Mouse (Mus musculus) MEL (cell line): ENCODE data around the gene Xlr5a. TPM values are rescaled to one million over a fixed set of nuclear protein-coding genes. Genes with fewer than 3 reads are reported as not detected.

Source experiments
- DNase-seq: peaks from one replicate; pipeline ENCODE4 v3.0.0; 2011; ENCODE audit warnings: low read depth, low spot score
- H3K27ac ChIP-seq: 2 replicates; pipeline ENCODE4 v1.5.1; 2012; ENCODE audit warnings: low read depth, mild to moderate bottlenecking, control low read depth, low read length, moderate library complexity; ENCODE audit not compliant: control insufficient read depth
- H3K27me3 ChIP-seq, 2 experiments: fragments of 150-350 bp in 1 of 2; sonication (generic) in 1 of 2; 2 replicates each; pipeline ENCODE4 v1.6.1; 2012; ENCODE audit warnings: low read length in 2 of 2, mild to moderate bottlenecking in 2 of 2, improper control_type of control experiment in 1 of 2, moderate library complexity in 1 of 2; ENCODE audit not compliant: insufficient read depth in 2 of 2, control insufficient read depth in 1 of 2
- H3K36me3 ChIP-seq, 2 experiments: 2 replicates each; pipeline ENCODE4 v1.6.1; 2012 to 2014; ENCODE audit warnings: low read length in 2 of 2, improper control_type of control experiment in 1 of 2, inconsistent platforms in 1 of 2, mild to moderate bottlenecking in 1 of 2; ENCODE audit not compliant: insufficient read depth in 2 of 2, control insufficient read depth in 1 of 2
- H3K4me1 ChIP-seq, 2 experiments: fragments of 150-350 bp in 1 of 2; sonication (generic) in 1 of 2; 2 replicates each; pipeline ENCODE4 v1.6.1; 2012; ENCODE audit warnings: low read length in 2 of 2, improper control_type of control experiment in 1 of 2, mild to moderate bottlenecking in 1 of 2; ENCODE audit not compliant: insufficient read depth in 2 of 2, control insufficient read depth in 1 of 2
- H3K4me3 ChIP-seq, 2 experiments: fragments of 150-350 bp in 1 of 2; sonication (generic) in 1 of 2; 2 replicates each; pipeline ENCODE4 v1.5.1; 2012; ENCODE audit warnings: low read depth in 2 of 2, low read length in 2 of 2, mild to moderate bottlenecking in 2 of 2, moderate library complexity in 2 of 2, control low read depth in 1 of 2, improper control_type of control experiment in 1 of 2; ENCODE audit not compliant: control insufficient read depth in 1 of 2, insufficient read depth in 1 of 2
- H3K79me2 ChIP-seq: 2 replicates; pipeline ENCODE4 v1.6.1; 2012; ENCODE audit warnings: mild to moderate bottlenecking, low read length, moderate library complexity; ENCODE audit not compliant: control insufficient read depth, poor library complexity, insufficient read depth
- H3K9ac ChIP-seq: 2 replicates; pipeline ENCODE4 v1.6.1; 2012; ENCODE audit warnings: low read depth, mild to moderate bottlenecking, control low read depth, low read length, moderate library complexity; ENCODE audit not compliant: control insufficient read depth, poor library complexity, severe bottlenecking
- H3K9me3 ChIP-seq: fragments of 150-350 bp; sonication (generic); replicated peaks from 2 replicates; pipeline ENCODE4 v1.6.1; 2012; ENCODE audit warnings: mild to moderate bottlenecking, low read length, improper control_type of control experiment, moderate library complexity; ENCODE audit not compliant: insufficient read depth
- CHD1 ChIP-seq: IDR thresholded peaks from 2 replicates; pipeline ENCODE4 v1.6.1; 2012; ENCODE audit warnings: low read depth, mild to moderate bottlenecking, inconsistent platforms, low read length, improper control_type of control experiment
- CHD2 ChIP-seq: IDR thresholded peaks from 2 replicates; pipeline ENCODE4 v1.6.1; 2011; ENCODE audit warnings: low read length, improper control_type of control experiment
- ELF1 ChIP-seq: IDR thresholded peaks from 2 replicates; pipeline ENCODE4 v1.6.1; 2014; ENCODE audit warnings: low read depth, mild to moderate bottlenecking, inconsistent platforms, low read length, improper control_type of control experiment, moderate library complexity
- KAT2A ChIP-seq: conservative IDR thresholded peaks from 2 replicates; pipeline ENCODE4 v1.6.1; 2012; ENCODE audit warnings: low read depth, low read length, improper control_type of control experiment, inconsistent platforms
- MAFK ChIP-seq: IDR thresholded peaks from 2 replicates; pipeline ENCODE4 v1.6.1; 2011; ENCODE audit warnings: low read depth, mild to moderate bottlenecking, low read length, improper control_type of control experiment, borderline replicate concordance
- MEF2A ChIP-seq: IDR thresholded peaks from 2 replicates; pipeline ENCODE4 v1.6.1; 2014; ENCODE audit warnings: low read depth, mild to moderate bottlenecking, inconsistent platforms, low read length, improper control_type of control experiment; ENCODE audit not compliant: poor library complexity, insufficient replicate concordance, severe bottlenecking; ENCODE audit errors: extremely low read depth
- NELFE ChIP-seq: IDR thresholded peaks from 2 replicates; pipeline ENCODE4 v1.6.1; 2011; ENCODE audit warnings: low read depth, low read length, improper control_type of control experiment
- POLR2AphosphoS2 ChIP-seq: IDR thresholded peaks from 2 replicates; pipeline ENCODE4 v1.6.1; 2011; ENCODE audit warnings: low read length, improper control_type of control experiment
- POLR2AphosphoS5 ChIP-seq: IDR thresholded peaks from 2 replicates; pipeline ENCODE4 v1.6.1; 2012; ENCODE audit warnings: low read depth, borderline replicate concordance, mild to moderate bottlenecking, inconsistent platforms, low read length, moderate library complexity, mixed read lengths
- RAD21 ChIP-seq: IDR thresholded peaks from 2 replicates; pipeline ENCODE4 v1.6.1; 2011; ENCODE audit warnings: mild to moderate bottlenecking, low read depth, low read length, improper control_type of control experiment
- RCOR1 ChIP-seq: IDR thresholded peaks from 2 replicates; pipeline ENCODE4 v1.6.1; 2012; ENCODE audit warnings: low read depth, mild to moderate bottlenecking, inconsistent platforms, low read length, improper control_type of control experiment
- SIN3A ChIP-seq: IDR thresholded peaks from 2 replicates; pipeline ENCODE4 v1.6.1; 2012; ENCODE audit warnings: low read length, improper control_type of control experiment, inconsistent platforms
- SMC3 ChIP-seq: IDR thresholded peaks from 2 replicates; pipeline ENCODE4 v1.6.1; 2011; ENCODE audit warnings: low read depth, low read length, improper control_type of control experiment
- TAL1 ChIP-seq: IDR thresholded peaks from 2 replicates; pipeline ENCODE4 v1.6.1; 2012; ENCODE audit warnings: mild to moderate bottlenecking, inconsistent platforms, low read length, moderate library complexity, mixed read lengths
- TBP ChIP-seq: IDR thresholded peaks from 2 replicates; pipeline ENCODE4 v1.8.0; 2011; ENCODE audit warnings: low read depth, low read length, improper control_type of control experiment
- TCF12 ChIP-seq: IDR thresholded peaks from 2 replicates; pipeline ENCODE4 v1.6.1; 2014; ENCODE audit warnings: low read depth, mild to moderate bottlenecking, inconsistent platforms, low read length, improper control_type of control experiment, moderate library complexity
- USF1 ChIP-seq: IDR thresholded peaks from 2 replicates; pipeline ENCODE4 v1.6.1; 2014; ENCODE audit warnings: low read depth, mild to moderate bottlenecking, inconsistent platforms, low read length, improper control_type of control experiment, moderate library complexity
- ZC3H11A ChIP-seq: IDR thresholded peaks from 2 replicates; pipeline ENCODE4 v1.6.1; 2012; ENCODE audit warnings: low read depth, mild to moderate bottlenecking, inconsistent platforms, low read length, improper control_type of control experiment
- ZMIZ1 ChIP-seq: IDR thresholded peaks from 2 replicates; pipeline ENCODE4 v1.6.1; 2012; ENCODE audit warnings: low read depth, mild to moderate bottlenecking, inconsistent platforms, low read length, improper control_type of control experiment, moderate library complexity
- polyA plus RNA-seq, 2 experiments: library from polyadenylated mRNA; stranded (reverse) in 1 of 2; unstranded in 1 of 2; fragments of >175 nt in 1 of 2; fragments of >200 nt in 1 of 2; gene quantifications; 2 replicates each; pipeline versions ENCODE4 v1.2.1 to v1.2.4; 2012; ENCODE audit warnings: low replicate concordance in 2 of 2, low read depth in 1 of 2; ENCODE audit not compliant: insufficient read length in 2 of 2, insufficient read depth in 1 of 2, missing spikeins in 1 of 2
- total RNA-seq: library from RNA; depleted of rRNA; stranded (reverse); fragments of 300-350 nt; gene quantifications from 2 replicates; pipeline ENCODE4 v1.2.3, GENCODE M21; 2012

Gene Xlr5a
- total and polyA plus RNA-seq, 3 experiments: not detected

DNA sequence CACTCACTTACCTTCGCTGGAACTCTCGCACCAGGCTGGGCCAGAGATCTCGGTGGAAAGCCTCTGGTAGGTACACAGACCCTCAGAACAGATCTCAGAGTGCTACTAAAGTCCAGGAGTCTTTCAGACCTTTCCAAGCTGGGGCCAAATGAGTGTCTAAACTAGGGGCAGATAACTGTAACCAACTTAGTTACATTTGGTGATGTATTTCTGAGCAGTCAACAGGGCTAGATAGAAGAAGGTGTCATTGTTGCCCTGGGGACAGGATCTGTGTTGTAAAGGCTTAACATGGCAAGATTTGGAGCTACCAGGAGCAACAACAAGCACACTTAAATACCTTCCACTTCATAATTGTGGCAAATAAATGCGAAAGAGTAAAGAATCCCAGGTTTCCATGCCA is 44.0 kb upstream of the Xlr5a start, which contains the start of gene Gm45015:
TSS of gene Gm45015 (minus strand) at position 101 of the 400 bp plus-strand sequence.
- Histone ChIP-seq H3K4me1 (peaks cover 1 to 2% of the 10 kb centered on the region in 2 experiments; a peak in 2 of 4 replicates), H3K27ac (no peak within 1 kb of the TSS), H3K36me3 (peaks cover 0 to 2% of the 10 kb centered on the region in 2 experiments; a peak in 1 of 4 replicates), H3K79me2 (no peaks in the 10 kb centered on the region), H3K9me3 (no peaks in the 10 kb centered on the region), H3K9ac (no peak within 1 kb of the TSS), H3K27me3 (peaks cover 0 to 2% of the 10 kb centered on the region in 2 experiments; a peak in 2 of 4 replicates), H3K4me3 (no peak within 1 kb of the TSS)
- TF ChIP-seq SIN3A (no peak), MAFK (no peak), ELF1 (no peak), TAL1 (no peak), RCOR1 (no peak), TCF12 (no peak), KAT2A (no peak), CHD1 (no peak), POLR2AphosphoS2 (no peak), ZC3H11A (no peak), POLR2AphosphoS5 (no peak)
- no peak for DNase-seq

DNA sequence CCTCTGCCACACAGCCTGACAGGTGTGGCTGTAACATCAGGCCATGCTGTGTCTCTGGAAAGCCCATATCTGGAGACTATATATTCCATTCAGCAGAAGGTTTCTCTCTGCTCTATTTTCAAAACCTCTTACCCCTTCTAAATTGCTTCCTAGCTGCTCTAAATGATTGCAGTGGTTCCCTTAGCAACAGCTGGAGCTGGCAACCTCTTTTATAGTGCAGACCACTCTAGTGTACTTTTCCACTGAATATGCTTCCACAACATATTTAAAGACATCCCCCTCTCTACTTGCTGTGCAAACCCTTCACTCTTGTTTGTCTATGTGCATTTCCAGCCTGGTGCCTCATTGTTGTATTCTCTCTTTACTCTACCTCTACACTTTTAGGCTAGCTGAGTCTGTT is 40.8 kb upstream of the Xlr5a start:
- no peaks in the 10 kb centered on the region for H3K9me3 ChIP-seq
- H3K9ac ChIP-seq: no peak overlapping the region
- no peak overlapping the region for H3K27ac ChIP-seq
- no peaks in the 10 kb centered on the region for H3K79me2 ChIP-seq
- no peak for DNase-seq
- no peaks in the 10 kb centered on the region for H3K4me1 ChIP-seq
- TF ChIP-seq RCOR1 (no peak), TCF12 (no peak), RAD21 (no peak), SIN3A (no peak), SMC3 (no peak), MAFK (no peak), CHD2 (no peak), MEF2A (no peak), USF1 (no peak), NELFE (no peak), TBP (no peak), ZMIZ1 (no peak)
- H3K4me3 ChIP-seq: no peak overlapping the region
- H3K27me3 ChIP-seq: peaks cover 0 to 2% of the 10 kb centered on the region in 2 experiments; a peak in 2 of 4 replicates
- H3K36me3 ChIP-seq: no peaks in the 10 kb centered on the region
